Mouse (Mus musculus) G1E (cell line): Measurements from ENCODE around the gene Ift122. TPM values are rescaled to one million over a fixed set of nuclear protein-coding genes. Genes with fewer than 3 reads are reported as not detected.

Experiments used
- ATAC-seq: 2 replicates; pipeline ENCODE4 v1.8.0; 2016; ENCODE audit warnings: mild to moderate bottlenecking; ENCODE audit not compliant: insufficient number of reproducible peaks, poor library complexity, low FRiP score, severe bottlenecking; ENCODE audit errors: extremely low read depth
- DNase-seq: peaks from one replicate; pipeline ENCODE4 v3.0.0; 2012; ENCODE audit warnings: low spot score
- H3K27me3 ChIP-seq: 2 replicates; pipeline ENCODE4 v1.6.1; 2012; ENCODE audit warnings: mild to moderate bottlenecking, low read length, inconsistent platforms; ENCODE audit not compliant: insufficient read depth
- H3K36me3 ChIP-seq: replicated peaks from 2 replicates; pipeline ENCODE3; 2012; ENCODE audit warnings: mild to moderate bottlenecking, inconsistent platforms
- H3K4me1 ChIP-seq: 2 replicates; pipeline ENCODE4 v1.6.1; 2012; ENCODE audit warnings: low read depth, low read length, inconsistent platforms, mixed read lengths; ENCODE audit not compliant: insufficient read depth
- H3K4me3 ChIP-seq: 2 replicates; pipeline ENCODE4 v1.5.1; 2012; ENCODE audit warnings: low read depth, mild to moderate bottlenecking, inconsistent platforms, low read length, moderate library complexity, mixed read lengths
- H3K9me3 ChIP-seq: replicated peaks from 2 replicates; pipeline ENCODE4 v1.6.1; 2012; ENCODE audit warnings: inconsistent platforms
- CTCF ChIP-seq: IDR thresholded peaks from 2 replicates; pipeline ENCODE4 v1.5.1; 2012; ENCODE audit warnings: low read depth, low read length, inconsistent platforms, mixed read lengths
- GATA1 ChIP-seq: IDR thresholded peaks from 2 replicates; pipeline ENCODE4 v1.6.1; 2012; ENCODE audit warnings: borderline replicate concordance, low read length, inconsistent platforms, mixed read lengths
- GATA2 ChIP-seq: IDR thresholded peaks from 2 replicates; pipeline ENCODE4 v1.6.1; 2012; ENCODE audit warnings: low read depth, low read length, inconsistent platforms, borderline replicate concordance
- POLR2AphosphoS5 ChIP-seq: IDR thresholded peaks from 2 replicates; pipeline ENCODE4 v1.6.1; 2012; ENCODE audit warnings: low read depth, low read length, inconsistent platforms; ENCODE audit not compliant: insufficient replicate concordance
- TAL1 ChIP-seq: conservative IDR thresholded peaks from 2 replicates; pipeline ENCODE4 v1.6.1; 2012; ENCODE audit warnings: low read depth, low read length, inconsistent platforms, mixed read lengths
- polyA plus RNA-seq: library from polyadenylated mRNA; stranded (reverse); fragments of >175 nt; gene quantifications from 2 replicates; pipeline ENCODE4 v1.2.3, GENCODE M21; 2012
- total RNA-seq, 2 experiments: library from RNA; stranded (forward) in 1 of 2; stranded (reverse) in 1 of 2; fragments of 200-1000 nt in 1 of 2; fragments of >200 nt in 1 of 2; fragmentation: Nextera tagmentation in 1 of 2; gene quantifications; 2 replicates each; pipeline ENCODE4 v1.2.3; 2014 to 2017

Gene Ift122
- total and polyA plus RNA-seq, 3 experiments: 0.65 to 5.3 (median 4.7) TPM

DNA sequence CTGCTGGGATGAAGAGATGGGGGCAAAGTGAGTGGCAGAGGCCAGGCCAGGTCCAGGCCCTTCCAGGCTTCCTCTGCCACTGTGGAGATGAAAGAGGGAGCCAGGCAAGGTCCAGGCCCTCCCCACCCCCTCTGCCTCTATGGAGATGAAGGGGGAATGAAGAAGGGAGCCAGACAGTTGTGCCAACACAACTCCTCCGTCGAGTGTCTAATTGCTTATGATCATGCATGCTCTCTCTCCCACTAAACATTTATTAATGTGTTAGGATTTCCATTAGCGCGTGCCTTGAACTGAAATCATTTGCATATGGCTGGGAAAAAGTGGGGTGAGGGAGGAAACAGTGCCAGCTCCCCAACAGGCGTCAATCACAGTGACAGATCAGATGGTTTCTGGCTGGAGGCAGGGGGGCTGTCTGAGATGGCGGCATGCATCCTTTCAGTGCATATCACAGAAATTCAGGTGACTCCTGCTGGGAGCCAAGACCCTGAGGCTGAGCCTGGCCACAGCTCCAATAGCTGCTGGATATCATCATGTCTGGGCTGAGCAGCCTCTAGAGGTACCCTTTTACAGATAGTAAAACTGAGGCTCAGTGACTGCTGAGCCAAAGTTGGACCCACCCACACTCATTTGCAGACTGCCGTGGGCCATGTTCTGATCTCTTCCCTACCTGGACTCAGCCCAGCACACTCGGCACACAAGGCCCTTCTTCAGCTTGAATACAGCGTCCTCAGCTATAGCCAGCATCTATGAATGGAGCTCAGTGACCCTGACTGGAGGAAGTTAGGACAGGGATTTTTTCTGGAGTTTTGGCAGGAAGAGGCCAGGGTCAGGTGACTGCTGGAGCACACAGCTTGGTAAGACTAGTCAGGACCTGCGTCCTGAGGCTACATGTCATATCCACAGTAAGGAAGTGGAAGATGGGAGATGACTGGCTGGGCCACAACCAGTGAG is 74.3 kb downstream of the Ift122 start:
- Histone ChIP-seq H3K27me3 (peaks cover 9% of the 10 kb centered on the region; the same call in 1 of the 2 replicates), H3K4me3 (no peak overlapping the region), H3K36me3 (no peaks in the 10 kb centered on the region), H3K9me3 (no peaks in the 10 kb centered on the region), H3K4me1 (no peaks in the 10 kb centered on the region)
- DNase-seq (no peak), ATAC-seq (no peak)
- no peak for TF ChIP-seq TAL1
- TF ChIP-seq GATA1: no peak

DNA sequence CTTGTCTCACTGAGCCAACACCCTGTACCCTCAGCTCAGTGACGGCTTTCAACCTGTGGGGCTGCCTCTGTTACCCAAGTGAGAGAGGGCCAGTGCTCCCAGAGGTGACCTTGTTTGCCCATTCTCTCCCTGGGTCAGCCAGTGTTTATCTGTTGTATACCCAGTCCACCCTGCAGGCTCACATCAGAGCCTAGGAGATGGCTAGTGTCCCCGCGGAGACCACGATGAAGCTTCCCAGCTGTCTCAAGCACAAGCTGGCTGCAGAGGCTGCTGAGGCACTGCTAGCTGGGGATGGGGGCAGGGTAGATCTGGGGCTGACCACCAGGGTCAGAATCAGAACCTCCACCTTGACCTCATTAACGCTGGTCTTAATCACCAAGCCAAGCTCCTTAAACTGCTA is 76.7 kb downstream of the Ift122 start:
- H3K4me1 ChIP-seq: no peaks in the 10 kb centered on the region
- peaks cover 3% of the 10 kb centered on the region; the same call in 1 of the 2 replicates for H3K27me3 ChIP-seq
- H3K36me3 ChIP-seq: no peaks in the 10 kb centered on the region
- DNase-seq: no peak
- TF ChIP-seq CTCF: no peak
- no peak for TF ChIP-seq GATA2
- TF ChIP-seq TAL1: no peak
- TF ChIP-seq POLR2AphosphoS5: no peak
- TF ChIP-seq GATA1: no peak
- no peak overlapping the region for H3K4me3 ChIP-seq
- no peaks in the 10 kb centered on the region for H3K9me3 ChIP-seq
- ATAC-seq: no peak

- DNase-seq (no peak), ATAC-seq (no peak)
- Histone ChIP-seq H3K9me3 (no peaks in the 10 kb centered on the region), H3K4me1 (no peaks in the 10 kb centered on the region), H3K4me3 (no peak within 1 kb of the TSS), H3K36me3 (no peaks in the 10 kb centered on the region), H3K27me3 (peaks cover 3% of the 10 kb centered on the region; the same call in 1 of the 2 replicates)
- no peak for TF ChIP-seq CTCF
- no peak for TF ChIP-seq GATA2
- no peak for TF ChIP-seq GATA1
Measured at GRCm38 (mm10) chr6:115931639-115932038, 78.4 kb downstream of the Ift122 start, which contains the start of gene Rho. Gene Rho, plus strand, starts transcription at chr6:115931748.

GRCm38 (mm10) chr6:115932391-115932790 is 79.1 kb downstream of the Ift122 start:
- H3K4me1 ChIP-seq: no peaks in the 10 kb centered on the region
- H3K4me3 ChIP-seq: no peak overlapping the region
- no peak for ATAC-seq
- no peaks in the 10 kb centered on the region for H3K9me3 ChIP-seq
- peaks cover 3% of the 10 kb centered on the region; the same call in 1 of the 2 replicates for H3K27me3 ChIP-seq
- DNase-seq: no peak
- H3K36me3 ChIP-seq: no peaks in the 10 kb centered on the region
- no peak for TF ChIP-seq GATA2
- TF ChIP-seq TAL1: no peak
- no peak for TF ChIP-seq GATA1
- no peak for TF ChIP-seq CTCF
- TF ChIP-seq POLR2AphosphoS5: no peak

- no peak overlapping the region for H3K4me3 ChIP-seq
- DNase-seq: no peak
- H3K9me3 ChIP-seq: no peaks in the 10 kb centered on the region
- H3K4me1 ChIP-seq: no peaks in the 10 kb centered on the region
- peaks cover 5% of the 10 kb centered on the region; the same call in 1 of the 2 replicates for H3K27me3 ChIP-seq
- ATAC-seq: no peak
- no peak for TF ChIP-seq GATA2
- TF ChIP-seq TAL1: no peak
- TF ChIP-seq POLR2AphosphoS5: no peak
- no peak for TF ChIP-seq GATA1
- TF ChIP-seq CTCF: no peak
- no peaks in the 10 kb centered on the region for H3K36me3 ChIP-seq
Measured at GRCm38 (mm10) chr6:115935544-115935943, 82.3 kb downstream of the Ift122 start.

DNA sequence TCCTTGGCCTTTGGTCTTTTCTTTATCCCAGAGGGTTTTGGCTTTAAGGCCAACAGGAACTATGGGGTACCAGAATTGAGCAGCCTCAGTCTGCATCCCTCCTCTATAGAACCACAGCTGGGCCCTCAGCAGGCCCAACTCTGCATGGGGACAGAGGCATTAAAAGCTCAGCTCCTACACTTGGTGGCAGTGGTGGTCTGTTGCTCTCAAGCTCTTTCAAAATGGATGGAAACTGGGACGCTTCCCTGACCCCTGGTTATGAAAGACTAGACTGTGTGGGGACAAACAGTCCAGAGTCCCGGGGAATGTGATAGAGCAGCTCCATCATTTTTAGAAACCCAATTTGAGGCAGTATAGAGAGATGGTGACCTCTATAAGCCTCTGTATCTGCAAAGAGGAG is 84.7 kb downstream of the Ift122 start:
- Histone ChIP-seq H3K36me3 (no peaks in the 10 kb centered on the region), H3K4me1 (peaks cover 4% of the 10 kb centered on the region; the same call in 1 of the 2 replicates), H3K27me3 (peaks cover 12% of the 10 kb centered on the region; the same call in 1 of the 2 replicates), H3K9me3 (no peaks in the 10 kb centered on the region), H3K4me3 (no peak overlapping the region)
- no peak for ATAC-seq
- no peak for DNase-seq
- no peak for TF ChIP-seq CTCF

DNA sequence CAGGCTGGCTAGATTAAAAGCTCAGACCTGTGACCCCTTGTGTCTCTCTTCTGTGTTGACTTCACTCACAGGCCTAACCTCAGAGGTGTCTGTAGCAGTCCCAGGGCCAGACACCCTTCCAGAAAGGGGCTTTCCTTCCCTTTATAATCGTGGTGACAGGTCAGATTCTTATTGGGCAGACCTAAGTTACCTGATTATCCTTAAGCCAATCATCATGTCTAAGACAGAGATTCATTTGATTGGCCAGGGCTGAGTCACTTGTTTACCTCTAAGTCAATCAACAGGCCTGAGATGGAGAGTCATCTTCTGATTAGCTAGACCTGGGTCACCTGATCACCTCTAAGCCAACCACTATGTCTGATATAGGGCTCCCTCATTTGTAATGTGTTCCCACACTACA is 85.5 kb downstream of the Ift122 start:
- TF ChIP-seq GATA1 (no peak), TAL1 (no peak), POLR2AphosphoS5 (no peak), CTCF (no peak), GATA2 (no peak)
- Histone ChIP-seq H3K4me1 (peaks cover 4% of the 10 kb centered on the region; the same call in 1 of the 2 replicates), H3K4me3 (no peak overlapping the region), H3K36me3 (no peaks in the 10 kb centered on the region), H3K27me3 (peaks cover 13% of the 10 kb centered on the region; the same call in 1 of the 2 replicates), H3K9me3 (no peaks in the 10 kb centered on the region)
- DNase-seq: no peak
- no peak for ATAC-seq
